In genomic region chr11:8424342-8425225, GRCm38 (mm10) we compare ENCODE assay signal across 7 mouse cellular contexts.
DNase-seq lines count a peak whose midpoint lies in the region; ATAC-seq lines count a peak whose summit lies in the region.

No protein-coding gene starts in this region.

- H3K4me1 ChIP-seq in hindbrain, embryonic 14.5 days (replicated peaks; ENCODE audit: control insufficient read depth, insufficient read depth, low read length): peaks cover 13% of the 10 kb centered on the region; the same call in 1 of the 2 replicates

- no peaks in the 10 kb centered on the region for H3K36me3 ChIP-seq in hindbrain, embryonic 14.5 days (replicated peaks; ENCODE audit: control insufficient read depth, insufficient read depth)

- peak; percentile 95 for ATAC-seq in hindbrain, embryonic 14.5 days (ENCODE audit: low FRiP score)

- no peaks in the 10 kb centered on the region for H3K27me3 ChIP-seq in hindbrain, embryonic 14.5 days (ENCODE audit: control insufficient read depth, insufficient read depth, low read length)

- peak overlapping the region; percentile 79 for H3K27ac ChIP-seq in hindbrain, embryonic 14.5 days

- H3K9ac ChIP-seq in hindbrain, embryonic 14.5 days: 0 out of 2 replicates have a peak overlapping the region, but pooled peaks have one; percentile 25

- peak; percentile 75 to 91 for DNase-seq in adrenal gland, adult (ENCODE audit: inconsistent age in 2 of 2, low spot score in 1 of 2)
- DNase-seq in cerebellum, postnatal 36 days: peak; percentile 79 to 83
- DNase-seq in frontal cortex, postnatal 36 days (ENCODE audit: low spot score in 2 of 2): peak; percentile 76 to 81
- DNase-seq in hindbrain, embryonic 14.5 days (ENCODE audit: low spot score): peak; percentile 91
- DNase-seq in layer of hippocampus, postnatal 25 days (ENCODE audit: extremely low spot score in 1 of 2, low spot score in 1 of 2): peak; percentile 73 to 75
- DNase-seq in lung, postnatal 4 days: peak; percentile 74 to 82
- DNase-seq in retina, postnatal 7 days (ENCODE audit: low read depth, low spot score): peak; percentile 66

- H3K4me2 ChIP-seq in hindbrain, embryonic 14.5 days (replicated peaks): peak overlapping the region; percentile 37

- H3K9me3 ChIP-seq in hindbrain, embryonic 14.5 days (ENCODE audit: control insufficient read depth, low read length): no peaks in the 10 kb centered on the region

- no peak overlapping the region for H3K4me3 ChIP-seq in hindbrain, embryonic 14.5 days (replicated peaks; ENCODE audit: low read length)

- 32% methylated on average over 13 of the region's 13 CpGs for WGBS in hindbrain, embryonic 14.5 days
